Mouse (Mus musculus) limb, embryonic 13.5 days (tissue): ENCODE measurements around the gene Plekha5. TPM values are rescaled to one million over a fixed set of nuclear protein-coding genes. Genes with fewer than 3 reads are reported as not detected.

ENCODE experiments used
- ATAC-seq: fragments of 200-750 bp; cut with Nextera tagmentation; 2 replicates; pipeline ENCODE4 v1.8.0; 2017; ENCODE audit warnings: low read depth, moderate number of reproducible peaks, moderate TSS enrichment; ENCODE audit not compliant: low FRiP score
- H3K27ac ChIP-seq: fragments of 300-500 bp; sonication (generic); 2 replicates; pipeline ENCODE4 v1.5.1; 2015; ENCODE audit warnings: inconsistent platforms, mild to moderate bottlenecking, moderate library complexity
- H3K27me3 ChIP-seq: fragments of 300-500 bp; sonication (generic); 2 replicates; pipeline ENCODE4 v1.6.1; 2015; ENCODE audit warnings: mild to moderate bottlenecking, inconsistent platforms
- H3K36me3 ChIP-seq: fragments of 300-500 bp; sonication (generic); 2 replicates; pipeline ENCODE4 v1.6.1; 2015; ENCODE audit warnings: inconsistent platforms, mild to moderate bottlenecking, moderate library complexity
- H3K4me1 ChIP-seq: fragments of 300-500 bp; sonication (generic); 2 replicates; pipeline ENCODE4 v1.6.1; 2015; ENCODE audit warnings: inconsistent platforms
- H3K4me2 ChIP-seq: fragments of 300-500 bp; sonication (generic); replicated peaks from 2 replicates; pipeline ENCODE4 v1.6.1; 2015; ENCODE audit warnings: inconsistent platforms, mild to moderate bottlenecking, moderate library complexity
- H3K4me3 ChIP-seq: fragments of 300-500 bp; sonication (generic); 2 replicates; pipeline ENCODE4 v1.5.1; 2015; ENCODE audit warnings: moderate library complexity, mild to moderate bottlenecking, inconsistent platforms
- H3K9ac ChIP-seq: fragments of 300-500 bp; sonication (generic); 2 replicates; pipeline ENCODE4 v1.6.1; 2015; ENCODE audit warnings: mild to moderate bottlenecking, inconsistent platforms
- H3K9me3 ChIP-seq: fragments of 300-500 bp; sonication (generic); 2 replicates; pipeline ENCODE4 v1.6.1; 2016; ENCODE audit warnings: inconsistent platforms
- WGBS: fragments of 180-500 bp; shearing (Covaris S2); methylation state at CpG from one replicate; pipeline ENCODE4 v1.1.7; 2015; 5-methylcytosine and 5-hydroxymethylcytosine counted together
- polyA plus RNA-seq: library from polyadenylated mRNA; unstranded; fragments of >200 nt; fragmentation: Nextera tagmentation; extraction: Ambion mirVana; gene quantifications from 2 replicates; pipeline ENCODE4 v1.2.1, GENCODE M21; 2015

Gene Plekha5
- polyA plus RNA-seq, 1 experiment from 2014 or later, result 46.7 TPM

GRCm38 (mm10) chr6:140460398-140460797 lies 36.5 kb downstream of the Plekha5 start:
- no peak overlapping the region for H3K4me2 ChIP-seq
- no peaks in the 10 kb centered on the region for H3K27me3 ChIP-seq
- no peak overlapping the region for H3K9ac ChIP-seq
- no peaks in the 10 kb centered on the region for H3K9me3 ChIP-seq
- no peak overlapping the region for H3K27ac ChIP-seq
- H3K36me3 ChIP-seq, result no peaks in the 10 kb centered on the region; the same call in 1 of the 2 replicates
- no peak overlapping the region for H3K4me3 ChIP-seq
- peaks cover 17% of the 10 kb centered on the region for H3K4me1 ChIP-seq
- WGBS, result 73% methylated on average over 7 of the region's 7 CpGs
- no peak for ATAC-seq

- Histone ChIP-seq H3K27ac (no peak overlapping the region), H3K4me1 (peaks cover 23% of the 10 kb centered on the region), H3K9ac (no peak overlapping the region), H3K27me3 (no peaks in the 10 kb centered on the region), H3K9me3 (no peaks in the 10 kb centered on the region), H3K36me3 (no peaks in the 10 kb centered on the region; the same call in 1 of the 2 replicates), H3K4me3 (no peak overlapping the region), H3K4me2 (no peak overlapping the region)
- WGBS, result 86% methylated on average over 6 of the region's 6 CpGs
- ATAC-seq, result no peak
Measured at GRCm38 (mm10) chr6:140464818-140465217, 41.0 kb downstream of the Plekha5 start.

DNA sequence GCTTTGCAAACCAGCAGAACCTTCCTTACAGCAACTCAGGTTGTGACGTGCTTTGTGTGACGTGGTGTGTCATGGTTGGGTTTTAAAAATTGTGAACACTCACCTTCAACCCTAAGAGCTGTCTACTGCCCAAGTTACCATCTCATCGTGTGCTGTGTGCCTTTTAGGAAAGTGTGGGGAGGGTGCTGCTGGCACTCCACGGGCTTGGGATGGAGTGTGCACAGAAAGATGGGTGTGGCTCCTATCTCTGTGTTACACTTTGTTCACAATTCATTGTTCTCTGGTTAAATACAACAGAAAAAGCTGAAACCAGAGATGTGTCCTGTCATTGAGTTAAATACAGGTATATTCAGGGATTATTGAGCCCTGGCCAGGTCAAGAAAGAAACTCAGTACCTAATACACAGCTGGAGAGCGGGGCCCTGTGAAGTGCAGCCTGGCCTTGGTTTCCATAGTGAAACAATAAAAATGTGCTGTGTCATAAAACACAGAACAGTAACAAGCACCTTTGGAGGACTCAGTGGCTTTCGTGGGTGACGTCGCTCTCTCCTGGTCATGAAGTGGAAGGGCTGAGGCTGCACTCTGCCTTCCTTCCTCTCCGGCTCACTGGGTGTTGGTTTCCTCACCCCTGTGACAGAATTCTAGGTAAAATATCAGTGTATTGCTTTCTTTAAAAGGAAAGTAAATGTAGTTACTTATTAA lies 42.2 kb downstream of the Plekha5 start:
- Histone ChIP-seq H3K27ac (no peak overlapping the region; the same call in 1 of the 2 replicates), H3K4me1 (peaks cover 23% of the 10 kb centered on the region), H3K9ac (no peak overlapping the region), H3K9me3 (no peaks in the 10 kb centered on the region), H3K36me3 (no peaks in the 10 kb centered on the region; the same call in 1 of the 2 replicates), H3K4me3 (no peak overlapping the region), H3K4me2 (no peak overlapping the region), H3K27me3 (no peaks in the 10 kb centered on the region)
- 51% methylated on average over 9 of the region's 9 CpGs for WGBS
- peak; percentile 78; the same call in 1 of the 2 replicates for ATAC-seq

DNA sequence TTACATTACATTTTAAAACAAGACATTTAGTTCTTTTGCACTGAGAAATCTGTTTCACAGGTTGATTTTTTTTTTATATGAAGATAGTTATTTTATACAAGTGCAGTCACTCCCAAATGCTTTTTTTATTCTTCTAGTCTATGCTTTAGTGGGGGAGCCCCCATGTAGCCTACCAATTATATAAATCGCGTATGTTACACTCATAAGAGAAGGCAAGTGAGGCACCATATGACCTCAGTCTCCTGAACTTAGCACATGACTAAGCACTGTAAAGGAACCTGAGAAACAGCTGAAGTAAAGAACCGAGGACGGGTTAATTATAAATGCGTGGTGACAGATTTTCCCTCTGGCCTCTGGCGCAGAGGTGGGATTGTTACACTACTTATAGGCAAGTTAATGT lies 43.0 kb downstream of the Plekha5 start:
- no peak overlapping the region for H3K27ac ChIP-seq
- no peak overlapping the region for H3K9ac ChIP-seq
- no peak overlapping the region for H3K4me2 ChIP-seq
- WGBS, result 63% methylated on average over 6 of the region's 6 CpGs
- peaks cover 23% of the 10 kb centered on the region for H3K4me1 ChIP-seq
- H3K4me3 ChIP-seq, result no peak overlapping the region
- no peaks in the 10 kb centered on the region for H3K27me3 ChIP-seq
- H3K36me3 ChIP-seq, result no peaks in the 10 kb centered on the region; the same call in 1 of the 2 replicates
- no peak for ATAC-seq
- no peaks in the 10 kb centered on the region for H3K9me3 ChIP-seq

DNA sequence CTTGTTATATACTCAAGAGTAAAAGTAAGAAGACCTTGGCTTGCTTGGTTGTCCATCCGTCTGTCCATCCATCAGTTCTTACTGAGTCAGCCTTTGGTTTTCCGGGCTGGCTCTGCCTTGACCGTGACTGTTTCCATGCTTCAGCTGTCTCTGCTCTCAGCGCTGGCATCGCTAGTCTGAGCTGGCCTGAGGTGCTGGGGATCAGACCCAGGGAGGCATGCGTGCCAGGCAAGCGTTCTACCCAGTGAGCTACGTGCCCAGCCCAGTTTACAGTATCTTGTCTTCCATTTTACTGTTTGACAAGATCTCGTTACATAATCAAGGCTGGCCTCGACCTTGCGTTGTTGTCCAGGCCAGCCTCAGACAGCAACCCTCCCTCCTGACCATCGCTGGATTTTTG lies 44.0 kb downstream of the Plekha5 start:
- Histone ChIP-seq H3K9ac (no peak overlapping the region), H3K4me1 (peaks cover 23% of the 10 kb centered on the region), H3K27ac (no peak overlapping the region), H3K4me2 (no peak overlapping the region), H3K4me3 (no peak overlapping the region), H3K9me3 (no peaks in the 10 kb centered on the region), H3K36me3 (no peaks in the 10 kb centered on the region; the same call in 1 of the 2 replicates), H3K27me3 (no peaks in the 10 kb centered on the region)
- ATAC-seq, result no peak
- WGBS, result 95% methylated on average over 12 of the region's 12 CpGs

DNA sequence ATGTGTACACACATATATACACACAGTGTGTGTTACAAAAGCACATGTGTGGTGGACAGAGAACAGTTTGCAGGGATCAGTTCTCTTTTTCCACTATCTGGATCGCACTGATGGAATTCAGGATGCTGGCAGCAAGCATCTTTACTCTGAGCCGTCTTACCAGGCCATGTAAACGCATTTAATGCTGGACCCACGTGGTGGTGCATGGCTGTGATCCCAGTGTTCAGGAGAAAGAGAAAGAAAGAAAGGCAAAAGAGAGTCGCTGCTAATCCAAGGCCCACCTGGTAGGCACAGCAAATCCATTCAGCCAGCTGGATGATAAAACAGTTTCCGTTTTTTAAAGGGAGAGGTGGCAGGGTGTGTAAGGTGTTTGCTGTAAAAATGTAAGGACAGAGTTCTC lies 45.9 kb downstream of the Plekha5 start:
- ATAC-seq, result no peak
- no peak overlapping the region for H3K9ac ChIP-seq
- no peak overlapping the region for H3K27ac ChIP-seq
- 78% methylated on average over 6 of the region's 6 CpGs for WGBS
- H3K36me3 ChIP-seq, result no peaks in the 10 kb centered on the region; the same call in 1 of the 2 replicates
- H3K9me3 ChIP-seq, result no peaks in the 10 kb centered on the region
- peaks cover 17% of the 10 kb centered on the region for H3K4me1 ChIP-seq
- H3K4me3 ChIP-seq, result no peak overlapping the region
- no peak overlapping the region for H3K4me2 ChIP-seq
- H3K27me3 ChIP-seq, result no peaks in the 10 kb centered on the region

GRCm38 (mm10) chr6:140471751-140472150 lies 47.9 kb downstream of the Plekha5 start:
- H3K4me3 ChIP-seq, result no peak overlapping the region
- 0 out of 2 replicates have a peak, but pooled peaks cover 4% of the 10 kb centered on the region for H3K4me1 ChIP-seq
- H3K4me2 ChIP-seq, result no peak overlapping the region
- H3K27ac ChIP-seq, result no peak overlapping the region
- no peaks in the 10 kb centered on the region for H3K36me3 ChIP-seq
- H3K9me3 ChIP-seq, result no peaks in the 10 kb centered on the region
- ATAC-seq, result no peak
- no peak overlapping the region for H3K9ac ChIP-seq
- 83% methylated on average over 5 of the region's 5 CpGs for WGBS
- H3K27me3 ChIP-seq, result no peaks in the 10 kb centered on the region

GRCm38 (mm10) chr6:140472345-140472744 lies 48.5 kb downstream of the Plekha5 start:
- Histone ChIP-seq H3K27ac (no peak overlapping the region), H3K27me3 (no peaks in the 10 kb centered on the region), H3K4me3 (no peak overlapping the region), H3K9me3 (no peaks in the 10 kb centered on the region), H3K4me2 (no peak overlapping the region), H3K36me3 (no peaks in the 10 kb centered on the region), H3K4me1 (peaks cover 6% of the 10 kb centered on the region), H3K9ac (no peak overlapping the region)
- no peak for ATAC-seq
- WGBS, result 60% methylated on average over 4 of the region's 4 CpGs

DNA sequence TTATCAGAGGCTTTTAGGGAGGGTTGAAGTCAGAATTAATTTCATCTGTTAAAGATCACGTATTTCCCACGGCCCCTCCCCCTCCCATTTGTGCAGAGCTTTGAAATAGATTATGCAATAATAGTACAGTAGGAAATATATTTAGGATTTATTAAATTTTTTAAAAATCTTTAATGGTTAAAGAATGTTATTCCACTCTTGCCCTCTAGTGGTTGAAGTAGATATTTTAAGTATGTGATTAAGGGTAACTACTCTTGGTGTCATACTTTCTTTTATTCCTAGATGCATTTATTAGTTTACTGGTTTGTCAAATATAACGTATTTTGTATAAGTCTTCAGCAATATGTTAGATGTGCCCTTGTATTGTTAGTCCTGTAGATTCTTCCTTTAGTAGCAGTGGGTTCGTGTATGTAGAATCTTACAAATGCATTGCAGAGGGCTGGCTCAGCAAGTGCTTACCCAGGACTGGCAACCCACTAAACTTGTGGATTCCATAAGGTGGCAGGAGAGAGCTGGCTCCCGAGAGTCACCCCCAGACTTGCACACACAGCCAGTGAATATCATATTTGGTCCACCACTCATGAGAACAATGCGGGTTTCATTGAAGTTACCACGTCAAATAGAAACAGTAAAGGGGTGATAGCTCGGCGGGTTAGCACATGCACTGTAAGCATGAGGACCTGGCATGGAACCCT lies 51.7 kb downstream of the Plekha5 start:
- H3K27ac ChIP-seq, result no peak overlapping the region
- H3K27me3 ChIP-seq, result no peaks in the 10 kb centered on the region
- no peak overlapping the region for H3K4me2 ChIP-seq
- H3K9ac ChIP-seq, result no peak overlapping the region
- no peak for ATAC-seq
- no peaks in the 10 kb centered on the region for H3K9me3 ChIP-seq
- H3K36me3 ChIP-seq, result no peaks in the 10 kb centered on the region
- H3K4me3 ChIP-seq, result no peak overlapping the region
- H3K4me1 ChIP-seq, result peaks cover 13% of the 10 kb centered on the region
- WGBS, result 85% methylated on average over 9 of the region's 9 CpGs

GRCm38 (mm10) chr6:140476981-140477380 lies 53.1 kb downstream of the Plekha5 start:
- H3K4me1 ChIP-seq, result peaks cover 13% of the 10 kb centered on the region
- no peaks in the 10 kb centered on the region for H3K27me3 ChIP-seq
- ATAC-seq, result peak; percentile 49; the same call in 1 of the 2 replicates
- no peaks in the 10 kb centered on the region for H3K9me3 ChIP-seq
- H3K9ac ChIP-seq, result no peak overlapping the region
- WGBS, result 36% methylated on average over 2 of the region's 2 CpGs
- H3K36me3 ChIP-seq, result no peaks in the 10 kb centered on the region
- no peak overlapping the region for H3K4me2 ChIP-seq
- H3K27ac ChIP-seq, result no peak overlapping the region
- H3K4me3 ChIP-seq, result no peak overlapping the region

GRCm38 (mm10) chr6:140478031-140478430 lies 54.2 kb downstream of the Plekha5 start:
- Histone ChIP-seq H3K4me1 (peaks cover 13% of the 10 kb centered on the region), H3K9ac (no peak overlapping the region), H3K27me3 (no peaks in the 10 kb centered on the region), H3K36me3 (no peaks in the 10 kb centered on the region), H3K27ac (no peak overlapping the region), H3K4me3 (no peak overlapping the region), H3K9me3 (no peaks in the 10 kb centered on the region), H3K4me2 (no peak overlapping the region)
- 50% methylated on average over 7 of the region's 7 CpGs for WGBS
- peak; percentile 46; the same call in 1 of the 2 replicates for ATAC-seq

- Histone ChIP-seq H3K9me3 (no peaks in the 10 kb centered on the region), H3K9ac (no peak overlapping the region), H3K36me3 (no peaks in the 10 kb centered on the region), H3K27me3 (no peaks in the 10 kb centered on the region), H3K4me3 (no peak overlapping the region), H3K4me2 (no peak overlapping the region), H3K4me1 (peaks cover 19% of the 10 kb centered on the region), H3K27ac (no peak overlapping the region)
- ATAC-seq, result no peak
- 95% methylated on average over 5 of the region's 5 CpGs for WGBS
Measured at GRCm38 (mm10) chr6:140478943-140479342, 55.1 kb downstream of the Plekha5 start.
